Mouse (Mus musculus) adrenal gland, adult (tissue): Measurements from ENCODE around the gene Galnt14.

Experiments used
- DNase-seq, 2 experiments: peaks; one replicate each; pipeline ENCODE4 v3.0.0; 2022 to 2023; ENCODE audit warnings: low spot score in 1 of 2; ENCODE audit not compliant: inconsistent age in 2 of 2

Galnt14 gene

DNA sequence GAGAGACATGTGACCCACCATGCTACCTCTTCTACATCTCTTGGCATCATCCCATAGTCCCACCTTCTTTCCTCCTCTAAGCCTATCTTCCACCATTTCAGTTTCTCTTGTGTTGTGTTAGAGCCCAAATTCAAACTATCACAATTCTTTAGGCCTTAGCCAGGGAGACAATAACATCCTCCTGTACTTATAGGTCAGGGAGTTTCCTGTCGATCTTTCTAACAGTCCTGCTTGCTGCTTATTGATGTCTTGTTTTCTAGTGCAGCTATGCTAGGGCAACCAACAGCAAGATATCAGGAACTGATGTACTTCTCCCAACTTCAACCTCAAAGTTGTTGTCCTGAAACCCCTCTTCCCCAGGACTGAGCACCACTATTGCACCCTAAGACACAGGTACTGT lies 195.4 kb downstream of the Galnt14 start:
- DNase-seq = no peak

DNA sequence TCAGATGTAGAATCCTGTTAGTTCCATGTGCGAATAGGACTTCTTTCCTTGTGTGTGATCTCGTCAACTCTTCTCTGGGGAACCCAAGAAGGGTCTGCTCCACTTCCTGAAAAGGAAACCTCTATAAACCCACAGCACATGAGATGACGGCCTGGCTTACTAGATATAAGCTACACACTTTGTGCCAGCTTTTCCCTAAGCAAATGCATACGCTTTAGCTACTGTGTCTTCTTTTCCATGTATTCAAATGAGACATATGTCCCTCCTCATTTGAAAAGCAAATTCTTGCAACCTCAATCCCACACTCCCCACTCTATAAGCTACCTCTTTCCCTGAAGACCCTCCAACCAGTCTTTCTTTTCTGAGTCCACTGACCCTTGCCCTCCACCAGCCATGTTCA lies 196.0 kb downstream of the Galnt14 start:
- no peak for DNase-seq

DNA sequence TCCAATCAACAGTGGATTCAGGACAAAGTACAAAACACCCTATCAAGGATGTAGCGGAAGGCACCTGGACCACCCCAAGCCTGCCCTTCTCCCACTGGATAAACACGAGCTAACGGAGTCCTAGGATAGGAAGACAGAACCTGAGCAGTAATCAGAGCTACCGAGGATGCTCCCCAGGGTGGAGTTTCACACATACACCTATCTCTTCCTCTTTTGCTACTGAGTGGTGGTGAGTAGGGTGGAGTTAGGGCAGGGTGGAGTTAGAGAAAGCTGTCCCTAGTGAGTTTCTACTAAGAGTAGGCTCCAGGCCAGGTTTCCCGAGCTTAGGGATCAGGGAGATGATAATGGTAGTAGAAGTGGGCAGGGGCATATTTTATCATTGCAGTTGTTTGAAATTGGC lies 197.4 kb downstream of the Galnt14 start:
- no peak for DNase-seq

DNA sequence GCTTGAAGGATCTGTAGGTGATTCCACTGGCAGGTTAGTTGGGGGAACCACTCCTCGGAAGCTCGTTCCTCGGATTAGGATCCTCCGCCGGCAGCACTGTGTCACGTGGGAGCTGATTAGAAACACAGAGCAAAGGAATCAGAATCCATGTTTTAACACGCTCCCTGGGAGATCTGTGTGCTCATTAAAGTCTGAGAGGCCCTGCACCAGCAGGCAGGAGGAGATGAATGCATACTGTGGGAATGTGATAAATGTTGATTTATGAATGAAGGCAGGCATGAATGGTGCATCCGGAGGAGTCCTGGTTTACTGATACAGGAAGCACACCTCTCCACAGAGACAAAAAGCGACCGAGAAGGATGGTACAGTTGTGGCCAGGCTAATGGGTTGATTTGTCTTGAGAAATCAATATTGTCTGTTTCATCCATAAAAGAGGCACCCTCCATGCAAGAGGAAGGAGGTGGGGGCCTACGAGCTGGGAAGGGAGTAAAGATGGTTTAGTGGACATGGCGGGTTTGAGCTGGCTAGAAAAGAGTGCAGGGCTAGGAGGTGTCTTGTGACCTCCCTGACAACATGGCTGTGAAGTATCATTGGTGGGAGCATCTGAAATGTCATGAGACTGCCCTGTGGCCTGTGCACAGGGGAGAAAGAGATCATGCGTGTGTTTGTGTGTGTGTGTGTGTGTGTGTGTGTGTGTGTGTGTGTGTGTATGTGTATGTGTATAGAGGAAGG lies 202.3 kb downstream of the Galnt14 start:
- no peak for DNase-seq

DNA sequence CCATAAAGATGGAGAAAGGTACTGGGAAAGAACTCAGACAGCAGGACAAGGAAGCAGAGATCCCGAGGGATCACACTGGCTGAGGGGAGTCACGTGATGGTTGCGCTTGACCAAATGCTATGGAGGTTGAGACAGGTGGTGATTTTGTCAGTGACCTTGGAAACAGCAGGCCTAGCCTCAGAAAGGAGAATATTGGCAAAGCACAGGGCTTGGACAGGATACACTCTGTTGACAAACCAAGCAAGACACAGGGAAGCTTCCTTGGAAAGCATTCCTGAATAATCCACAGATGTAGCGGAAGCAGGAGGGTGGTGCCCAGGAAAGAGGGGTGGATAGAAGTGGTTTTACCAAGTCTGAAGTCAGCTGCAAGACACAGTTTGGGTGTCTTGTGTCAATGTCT lies 206.1 kb downstream of the Galnt14 start:
- no peak for DNase-seq

DNA sequence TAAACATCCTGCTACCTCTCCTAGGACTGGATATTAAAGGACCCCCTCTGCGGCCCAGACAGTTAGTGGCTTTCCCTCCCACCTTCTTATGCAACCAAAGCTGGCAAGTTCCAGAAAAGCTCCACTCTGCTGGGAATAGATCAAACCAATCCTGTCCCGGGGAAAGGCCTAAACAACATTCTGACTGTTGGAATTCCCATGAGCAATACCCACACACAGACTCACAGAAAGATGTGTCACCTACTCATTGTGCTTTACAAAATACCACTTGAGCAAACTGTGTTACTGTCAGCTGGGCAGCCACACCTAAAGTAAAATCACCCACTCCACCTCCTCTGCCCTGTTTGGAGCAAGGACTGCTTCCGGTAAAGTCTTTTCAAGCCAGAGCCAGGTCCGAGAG lies 207.6 kb downstream of the Galnt14 start:
- no peak for DNase-seq

DNA sequence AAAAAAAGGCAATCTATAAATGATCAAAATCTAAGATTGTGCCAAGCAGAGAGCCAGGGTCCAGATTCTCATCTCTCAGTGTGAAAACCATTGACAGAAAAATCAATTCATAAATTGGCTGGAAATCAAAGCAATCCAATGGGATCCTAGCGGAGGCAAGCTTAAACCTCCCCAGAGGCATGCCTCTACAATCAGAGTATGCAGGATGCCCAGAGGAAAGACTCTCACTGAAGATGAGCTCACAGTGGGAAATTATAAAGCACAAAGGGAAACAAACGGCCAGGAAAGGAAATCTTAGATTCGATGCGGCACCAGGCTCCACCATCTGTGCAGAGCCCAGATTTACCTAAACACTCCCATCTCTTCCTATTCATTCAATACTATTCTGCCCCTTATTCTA lies 220.7 kb downstream of the Galnt14 start:
- DNase-seq = no peak

DNA sequence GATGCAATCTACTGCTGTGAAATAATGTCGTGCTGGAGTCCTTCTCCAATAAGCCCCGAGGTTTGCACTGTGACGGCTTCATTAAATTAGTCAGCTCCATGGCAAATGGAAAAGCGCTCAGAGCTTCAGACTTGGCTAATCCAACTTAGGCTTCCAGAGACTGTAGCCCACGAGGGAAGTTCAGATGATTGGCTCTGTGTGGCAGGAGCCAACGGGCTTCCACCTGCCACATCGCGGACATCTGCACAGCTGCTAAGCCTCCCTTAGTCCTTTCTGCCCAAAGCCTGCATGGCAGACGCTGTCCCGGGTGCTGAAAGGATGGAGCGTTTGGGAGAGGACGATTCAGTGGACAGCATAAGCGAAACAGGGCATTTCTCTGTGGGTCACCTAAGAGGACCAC lies 222.5 kb downstream of the Galnt14 start:
- peak; percentile 19 to 62 for DNase-seq

DNA sequence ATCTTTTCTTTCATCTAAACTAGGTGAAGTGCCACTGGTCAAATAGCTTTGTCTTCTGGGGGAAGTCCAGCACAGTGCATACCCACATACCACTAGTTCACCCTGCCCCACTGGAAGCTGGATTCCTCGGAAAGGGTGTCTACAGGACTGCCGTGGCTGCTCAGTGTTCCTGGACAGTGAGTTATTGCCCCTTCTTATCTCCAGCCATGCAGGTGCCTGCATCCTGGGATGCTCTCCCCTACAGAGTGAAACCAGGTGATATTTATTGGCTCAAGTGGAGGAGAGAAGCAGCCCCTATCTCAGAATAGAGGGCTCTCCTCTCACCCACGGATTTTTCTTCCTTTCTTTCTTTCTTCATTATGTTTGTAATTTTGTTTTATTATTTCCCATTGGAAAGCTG lies 222.9 kb downstream of the Galnt14 start:
- no peak for DNase-seq

DNA sequence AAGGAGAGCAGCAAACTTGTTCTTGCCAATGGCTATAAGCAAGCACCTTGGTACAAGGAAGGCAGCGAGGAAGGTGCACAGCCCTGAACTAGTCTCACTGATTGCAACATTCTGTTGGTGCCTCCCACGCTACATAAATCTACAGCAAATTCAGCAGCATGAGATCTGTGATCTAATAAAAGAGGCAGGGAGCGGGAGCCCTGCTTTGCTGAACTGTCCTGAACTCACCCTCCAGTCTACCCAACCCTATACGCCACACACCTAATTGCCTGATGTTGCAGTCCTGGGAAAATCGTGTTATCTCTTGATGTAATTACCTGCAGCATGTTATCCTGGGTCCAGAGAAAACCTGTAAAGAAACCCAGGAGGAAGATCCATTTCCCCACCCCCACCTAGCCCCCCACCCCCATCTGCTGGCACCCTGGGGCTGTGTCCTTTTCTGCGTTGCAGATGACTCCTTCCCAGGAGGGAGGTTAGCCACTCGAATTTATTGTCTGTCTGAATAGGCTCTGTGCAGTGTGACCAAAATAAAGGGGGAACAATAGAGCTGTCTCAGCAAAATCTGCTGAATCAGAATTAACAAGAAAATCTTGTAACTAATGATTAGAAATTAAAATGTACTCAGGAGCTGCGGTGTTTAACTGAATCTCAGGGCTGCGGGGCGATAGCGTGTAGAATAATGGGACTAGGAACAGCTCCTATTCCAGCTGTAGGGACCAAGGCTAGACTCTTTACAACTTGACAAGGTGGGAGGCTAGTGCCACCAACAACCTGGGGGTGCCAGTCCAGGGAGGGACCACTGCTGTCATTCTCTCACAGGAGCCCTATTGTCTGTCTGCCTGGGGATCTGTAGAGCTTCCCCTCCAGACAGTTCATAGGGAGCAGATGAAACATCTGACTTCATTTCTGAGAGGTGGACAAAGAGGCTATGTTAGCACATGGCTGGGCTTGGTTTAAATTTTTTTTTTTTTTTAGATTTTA lies 232.9 kb downstream of the Galnt14 start:
- DNase-seq = peak; percentile 6 to 20

DNA sequence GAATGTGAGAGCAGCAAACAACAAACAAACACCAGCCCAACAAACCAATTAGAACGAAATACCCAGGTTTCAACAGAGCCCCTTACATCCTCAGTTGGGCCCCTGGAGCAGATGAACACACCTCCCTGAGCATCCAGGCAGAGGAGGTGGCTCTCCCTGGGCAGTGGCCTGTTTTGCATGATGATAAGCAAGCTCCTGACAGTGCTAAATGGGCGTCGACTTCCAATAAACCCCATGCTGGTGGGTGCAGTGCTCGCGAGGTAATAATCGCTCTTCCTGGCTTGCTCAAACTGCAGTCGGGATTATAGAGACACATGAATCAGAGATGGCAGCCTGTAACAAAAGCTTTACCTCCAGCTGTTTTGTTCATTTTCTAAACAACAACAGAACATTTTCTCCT lies 235.9 kb downstream of the Galnt14 start:
- no peak for DNase-seq

DNA sequence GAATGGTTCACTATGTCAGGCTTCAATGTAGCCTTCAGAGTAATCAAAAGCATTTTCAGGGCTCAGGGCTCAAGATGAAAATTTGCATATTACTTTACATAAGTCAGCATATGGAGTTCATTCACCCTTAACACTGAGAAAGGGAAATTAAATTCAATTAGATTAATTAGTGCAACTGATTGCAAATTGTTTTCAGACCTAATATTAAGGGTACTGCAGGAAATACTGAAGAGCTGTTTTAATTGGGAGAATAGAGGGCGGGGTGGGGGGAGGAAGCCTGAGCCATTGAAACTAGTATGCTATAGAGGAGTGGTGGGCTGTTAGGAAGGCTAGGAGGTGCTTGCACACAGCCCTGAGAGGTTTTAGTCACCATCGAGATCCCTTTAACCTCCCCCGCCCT lies 237.2 kb downstream of the Galnt14 start:
- DNase-seq = no peak

DNA sequence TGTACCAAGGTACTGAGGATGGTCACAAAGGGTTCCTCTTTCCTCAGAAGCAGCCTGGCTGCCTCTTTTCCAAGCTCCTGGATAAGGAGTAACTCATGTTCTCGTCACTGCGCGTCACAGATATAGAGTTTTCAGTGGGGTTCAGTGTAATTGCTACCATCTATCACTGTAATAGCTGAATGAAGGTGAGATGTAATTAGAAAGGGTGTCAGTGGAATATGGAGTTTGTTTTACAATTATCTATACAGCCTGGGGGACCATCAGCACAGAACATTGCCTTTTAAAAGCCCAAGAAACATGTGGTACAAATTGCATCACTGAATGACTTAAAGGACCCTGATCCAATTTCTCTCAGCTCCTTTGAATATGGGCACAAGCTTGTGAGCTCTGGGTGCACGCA lies 249.4 kb downstream of the Galnt14 start:
- no peak for DNase-seq

DNA sequence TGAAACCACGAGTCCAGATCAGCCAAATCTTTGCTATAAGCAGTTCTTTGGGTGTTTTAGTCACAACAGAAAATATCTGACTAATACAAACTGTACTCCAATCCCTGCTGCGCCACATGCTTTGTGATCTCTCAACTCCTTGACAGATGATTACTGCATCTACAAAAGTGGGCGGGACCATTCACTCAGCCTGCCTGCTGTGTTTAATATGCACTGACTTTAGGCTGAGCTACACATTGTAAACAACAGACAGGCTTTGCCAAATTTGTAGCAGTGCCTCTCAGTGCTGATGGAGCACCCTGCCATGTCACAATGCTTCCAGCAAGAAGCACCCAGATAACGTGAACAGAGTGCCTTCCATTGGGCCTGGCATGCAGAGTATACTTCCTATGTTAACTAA lies 251.5 kb downstream of the Galnt14 start:
- DNase-seq = no peak

DNA sequence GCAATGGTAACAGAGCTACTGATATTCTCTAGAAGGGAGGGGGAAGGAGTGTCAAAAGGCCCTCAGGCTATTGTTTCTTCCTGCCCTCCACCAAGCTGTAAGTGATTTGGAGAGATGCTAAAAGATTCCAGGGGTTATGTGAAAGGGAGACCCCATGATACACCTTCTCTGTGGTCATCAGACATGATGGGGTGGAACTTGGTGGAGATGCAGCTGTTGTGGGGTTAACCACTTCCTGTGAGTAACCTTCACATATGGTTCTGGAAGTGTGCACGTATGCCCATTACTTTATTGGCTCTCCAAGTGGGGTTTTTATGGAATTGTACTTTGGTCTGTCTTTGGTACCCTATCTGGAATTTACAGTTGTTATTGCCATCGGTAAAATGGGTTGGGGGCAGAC lies 253.7 kb downstream of the Galnt14 start:
- DNase-seq = no peak

DNA sequence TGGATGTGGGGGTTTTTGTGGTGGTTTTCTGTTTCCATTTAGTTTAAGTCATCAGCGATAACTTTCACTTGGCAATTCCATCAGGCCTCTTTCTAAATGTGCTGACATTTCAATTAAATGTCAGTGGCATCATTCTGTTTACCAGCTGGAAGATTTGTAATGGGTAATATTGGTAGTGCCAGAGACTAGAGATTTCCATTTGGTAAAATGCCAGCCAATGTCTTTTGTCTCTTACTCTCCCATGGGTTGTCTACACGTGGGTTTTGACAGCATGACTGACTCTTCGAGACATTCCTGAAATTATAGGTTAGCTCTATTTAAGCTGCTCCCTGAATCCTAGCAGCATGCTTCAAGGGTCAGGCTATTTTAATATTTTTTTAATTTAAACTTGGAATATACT lies 256.6 kb downstream of the Galnt14 start:
- no peak for DNase-seq

DNA sequence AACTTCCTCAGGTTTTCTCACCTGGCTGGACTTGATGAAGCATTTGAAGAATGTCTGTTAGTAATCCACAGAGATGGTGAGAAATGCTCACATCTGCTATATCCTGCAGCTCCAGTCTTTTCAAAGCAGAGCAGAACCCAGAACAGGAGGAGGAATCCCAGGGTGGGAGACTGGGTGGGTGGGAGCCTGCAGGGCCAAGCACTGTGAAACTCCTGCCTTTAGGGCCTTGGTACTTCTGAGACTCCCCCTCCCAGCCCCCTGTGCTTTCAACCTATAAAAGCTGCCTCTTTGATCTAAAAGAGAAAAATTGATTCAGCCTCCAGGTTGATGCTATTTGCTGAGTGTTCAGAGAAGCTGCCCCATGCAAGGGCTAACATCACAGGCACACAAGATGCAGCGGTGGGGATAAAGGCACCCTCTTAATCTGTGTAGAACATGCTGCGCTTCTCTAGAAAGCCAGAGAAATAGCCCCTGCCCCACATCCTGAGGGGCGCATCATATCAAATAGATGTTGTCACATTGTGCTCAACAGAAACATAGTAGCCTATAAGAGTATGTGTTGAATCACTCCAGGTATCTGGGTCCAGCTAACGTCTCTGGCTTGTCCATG lies 258.0 kb downstream of the Galnt14 start:
- DNase-seq = no peak

DNA sequence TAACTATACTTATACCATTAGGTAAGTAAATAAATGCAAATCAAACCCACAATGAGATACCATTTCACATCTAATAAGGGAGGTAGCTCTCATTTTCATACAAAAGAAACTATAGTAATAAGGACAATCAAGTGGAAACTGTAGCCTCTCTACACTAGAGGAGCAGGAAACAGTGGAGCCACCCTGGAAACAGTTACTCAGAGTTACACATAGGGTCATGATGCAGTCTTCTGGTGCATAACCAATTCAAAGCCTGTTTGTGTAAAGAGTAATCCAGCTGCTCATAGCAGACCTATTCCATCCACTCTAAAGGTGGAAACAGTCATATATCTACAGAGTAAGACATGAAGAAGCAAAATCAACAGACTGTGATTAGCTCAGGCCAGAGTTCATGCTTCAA lies 261.1 kb downstream of the Galnt14 start:
- no peak for DNase-seq
